Mouse (Mus musculus) olfactory bulb, adult 2 months (tissue): ENCODE results near the gene Nfasc.

Source experiments
- CTCF ChIP-seq: fragments of 200-500 bp; IDR thresholded peaks from 2 replicates; pipeline ENCODE4 v1.5.1; 2012; ENCODE audit warnings: low read depth, mild to moderate bottlenecking, low read length, moderate library complexity; ENCODE audit not compliant: insufficient read depth
- POLR2A ChIP-seq: fragments of 200-500 bp; IDR thresholded peaks from 2 replicates; pipeline ENCODE4 v1.6.1; 2012; ENCODE audit warnings: mild to moderate bottlenecking, low read depth, low read length, moderate library complexity; ENCODE audit not compliant: insufficient read depth

DNA sequence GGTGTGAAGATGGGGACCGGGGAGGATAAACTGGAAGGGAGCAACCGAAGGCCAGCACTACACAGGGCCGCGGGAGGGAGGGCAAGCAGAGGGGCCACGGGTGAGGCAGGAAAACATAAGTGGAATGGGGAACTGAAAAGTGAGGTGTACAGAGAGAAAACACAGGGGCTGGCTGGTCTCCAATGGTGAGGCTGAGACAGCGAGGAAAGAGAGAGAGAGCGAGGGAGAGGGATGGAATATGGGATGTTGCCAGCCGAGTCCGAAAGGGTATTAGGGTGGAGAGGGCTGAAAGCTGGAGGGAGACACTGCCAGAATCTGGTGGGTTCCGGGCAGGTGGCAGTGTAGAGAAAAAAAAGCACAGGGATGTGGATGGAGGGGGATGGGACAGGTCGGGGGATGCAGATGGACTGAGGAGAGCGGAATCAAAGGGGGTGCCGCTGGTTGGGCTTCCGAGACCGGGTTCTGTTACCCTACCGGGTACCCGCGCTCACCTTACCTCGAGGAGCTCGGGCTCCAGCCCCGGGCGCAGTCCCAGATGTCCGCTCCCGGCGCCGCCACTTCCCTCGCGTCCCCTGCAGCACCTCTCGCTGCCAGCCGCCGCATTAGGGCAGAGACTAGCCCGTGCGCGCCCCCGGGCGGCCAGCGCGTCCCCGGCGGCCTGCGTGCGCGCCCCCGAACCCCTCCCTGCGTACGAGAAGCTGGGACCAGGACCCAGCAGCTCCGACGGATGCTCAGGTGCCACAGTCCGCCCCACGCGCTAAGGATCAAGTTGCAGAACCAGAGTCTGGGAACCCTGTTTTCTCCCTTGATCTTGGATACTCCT, at the start of gene Nfasc:
- TF ChIP-seq POLR2A (peak; percentile 80), CTCF (0 out of 2 replicates have a peak, but pooled peaks have one; percentile 17)
